Mouse (Mus musculus) cerebellum, postnatal 14 days (tissue): ENCODE data around the gene Clptm1.
"Not testable (repeated sequence)": the region's sequence is repeated elsewhere in the genome, so short reads cannot be mapped to it uniquely, and the experiment has no call there.

Source experiments
- DNase-seq, 2 experiments: peaks; one replicate each; pipeline ENCODE4 v3.0.0; 2021; ENCODE audit warnings: mixed read lengths in 2 of 2

Clptm1 gene

GRCm38 (mm10) chr7:19691873-19692865 is 27.3 kb upstream of the Clptm1 start, which contains the start of gene Apoc1:
Apoc1 (minus strand) TSS chr7:19692660.
- no peak for DNase-seq

- no peak for DNase-seq
These were observed 26.6 kb upstream of the Clptm1 start for GRCm38 (mm10) chr7:19691434-19691833.

- DNase-seq, result no peak
These were observed 26.0 kb upstream of the Clptm1 start for GRCm38 (mm10) chr7:19690845-19691244.

GRCm38 (mm10) chr7:19688611-19689010 is 23.8 kb upstream of the Clptm1 start:
- DNase-seq, result no peak

- no peak for DNase-seq
These were observed 23.3 kb upstream of the Clptm1 start for GRCm38 (mm10) chr7:19688101-19688500.

GRCm38 (mm10) chr7:19686927-19687583 is 22.2 kb upstream of the Clptm1 start:
- not testable (repeated sequence) for DNase-seq

GRCm38 (mm10) chr7:19686521-19686920 is 21.7 kb upstream of the Clptm1 start:
- DNase-seq, result no peak

- DNase-seq, result no peak
These were observed 20.5 kb upstream of the Clptm1 start for GRCm38 (mm10) chr7:19685374-19685773.

GRCm38 (mm10) chr7:19683771-19684201 is 19.0 kb upstream of the Clptm1 start:
- DNase-seq, result no peak

- no peak for DNase-seq
These were observed 18.1 kb upstream of the Clptm1 start for GRCm38 (mm10) chr7:19682979-19683378.

GRCm38 (mm10) chr7:19681202-19681694 is 16.4 kb upstream of the Clptm1 start, which contains the start of the genes Gm44805 and Apoc4:
Gm44805 (minus strand) TSS chr7:19681423.
Apoc4 (minus strand) TSS chr7:19681479.
- no peak for DNase-seq

GRCm38 (mm10) chr7:19680702-19681101 is 15.9 kb upstream of the Clptm1 start:
- DNase-seq, result no peak

GRCm38 (mm10) chr7:19678901-19679300 is 14.1 kb upstream of the Clptm1 start:
- DNase-seq, result no peak

- DNase-seq, result no peak
These were observed 13.0 kb upstream of the Clptm1 start, which contains the start of gene Apoc2 for GRCm38 (mm10) chr7:19677872-19678271. Apoc2 (minus strand) TSS chr7:19677941.

GRCm38 (mm10) chr7:19676662-19677061 is 11.8 kb upstream of the Clptm1 start:
- DNase-seq, result no peak

GRCm38 (mm10) chr7:19675824-19676223 is 11.0 kb upstream of the Clptm1 start:
- DNase-seq, result no peak

- no peak for DNase-seq
These were observed 8.4 kb upstream of the Clptm1 start for GRCm38 (mm10) chr7:19673083-19673699.

- DNase-seq, result no peak
These were observed 6.7 kb upstream of the Clptm1 start for GRCm38 (mm10) chr7:19671511-19671910.

- DNase-seq, result peak; percentile 96 to 98
These were observed 4.3 kb upstream of the Clptm1 start for GRCm38 (mm10) chr7:19668947-19669721.

GRCm38 (mm10) chr7:19667434-19667833 is 2.6 kb upstream of the Clptm1 start:
- DNase-seq, result no peak

- no peak for DNase-seq
These were observed 1.9 kb upstream of the Clptm1 start for GRCm38 (mm10) chr7:19666750-19667149.

- DNase-seq, result no peak
These were observed 328 bp downstream of the Clptm1 start for GRCm38 (mm10) chr7:19664455-19664954.
